Mouse (Mus musculus) cerebellum, postnatal 4 days (tissue): ENCODE results near the gene Ankk1.

ENCODE experiments used
- DNase-seq, 2 experiments: peaks; one replicate each; pipeline ENCODE4 v3.0.0; 2022; ENCODE audit warnings: low spot score in 2 of 2, mixed read lengths in 1 of 2

Ankk1 gene

GRCm38 (mm10) chr9:49426921-49427320 lies at the start of gene Ankk1:
TSS of gene Ankk1 (minus strand) at chr9:49427021.
- no peak for DNase-seq

- DNase-seq = no peak
Observed at GRCm38 (mm10) chr9:49472126-49472525, 45.3 kb upstream of the Ankk1 start.

- no peak for DNase-seq
Observed at GRCm38 (mm10) chr9:49470946-49471345, 44.1 kb upstream of the Ankk1 start.

GRCm38 (mm10) chr9:49470006-49470405 lies 43.2 kb upstream of the Ankk1 start:
- no peak for DNase-seq

- no peak for DNase-seq
Observed at GRCm38 (mm10) chr9:49456136-49456535, 29.3 kb upstream of the Ankk1 start.

- no peak for DNase-seq
Observed at GRCm38 (mm10) chr9:49452396-49452795, 25.6 kb upstream of the Ankk1 start.

- DNase-seq = no peak
Observed at GRCm38 (mm10) chr9:49450491-49450890, 23.7 kb upstream of the Ankk1 start.

GRCm38 (mm10) chr9:49442621-49443020 lies 15.8 kb upstream of the Ankk1 start:
- DNase-seq = no peak

GRCm38 (mm10) chr9:49427478-49427877 lies 657 bp upstream of the Ankk1 start:
- no peak for DNase-seq

- DNase-seq = no peak
Observed at GRCm38 (mm10) chr9:49425585-49425984, 1.2 kb downstream of the Ankk1 start.

GRCm38 (mm10) chr9:49423866-49424265 lies 3.0 kb downstream of the Ankk1 start:
- no peak for DNase-seq

- DNase-seq = no peak
Observed at GRCm38 (mm10) chr9:49410621-49411020, 16.2 kb downstream of the Ankk1 start.

- no peak for DNase-seq
Observed at GRCm38 (mm10) chr9:49407028-49407427, 19.8 kb downstream of the Ankk1 start.

GRCm38 (mm10) chr9:49403711-49404110 lies 23.1 kb downstream of the Ankk1 start:
- DNase-seq = no peak

- no peak for DNase-seq
Observed at GRCm38 (mm10) chr9:49396006-49396405, 30.8 kb downstream of the Ankk1 start.

GRCm38 (mm10) chr9:49392242-49392641 lies 34.6 kb downstream of the Ankk1 start:
- no peak for DNase-seq

- DNase-seq = no peak
Observed at GRCm38 (mm10) chr9:49386119-49386518, 40.7 kb downstream of the Ankk1 start.

- DNase-seq = no peak
Observed at GRCm38 (mm10) chr9:49385301-49385700, 41.5 kb downstream of the Ankk1 start.

GRCm38 (mm10) chr9:49384855-49385254 lies 42.0 kb downstream of the Ankk1 start:
- DNase-seq = no peak

GRCm38 (mm10) chr9:49384041-49384440 lies 42.8 kb downstream of the Ankk1 start:
- no peak for DNase-seq

GRCm38 (mm10) chr9:49379962-49380361 lies 46.9 kb downstream of the Ankk1 start:
- peak in 1 of 2 experiments; percentile 6 for DNase-seq

- DNase-seq = no peak
Observed at GRCm38 (mm10) chr9:49373946-49374345, 52.9 kb downstream of the Ankk1 start.

GRCm38 (mm10) chr9:49365763-49366162 lies 61.1 kb downstream of the Ankk1 start:
- no peak for DNase-seq
